Mouse (Mus musculus) c-Kit-negative CD71-positive TER-119-positive erythroid progenitor cells, embryonic 14.5 days (primary cell): ENCODE data around the gene Olfr958.

Experiments
- DNase-seq: peaks from one replicate; pipeline ENCODE4 v3.0.0-alpha.2; 2013; ENCODE audit warnings: low read depth, low spot score

The Olfr958 gene

DNA sequence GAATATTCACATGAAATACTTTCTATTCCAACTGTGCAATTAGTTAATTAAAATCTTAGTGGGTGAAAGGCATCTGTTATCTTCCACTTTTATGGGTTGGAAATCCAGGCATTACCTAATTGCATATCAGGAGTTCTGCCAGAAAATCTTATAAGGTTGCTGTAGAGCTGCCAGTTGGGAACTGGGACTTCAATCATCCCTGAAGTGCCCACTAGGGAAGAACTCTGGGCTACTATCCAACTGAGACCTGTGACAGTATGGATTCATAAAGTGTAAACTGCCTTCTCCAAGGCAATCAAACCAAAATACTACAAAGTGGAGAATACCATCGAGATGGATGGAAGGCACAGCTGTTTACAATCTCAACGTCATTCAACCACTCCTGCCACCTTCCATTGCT, at the start of gene Olfr958:
Gene Olfr958, minus strand, starts transcription at position 109 of the 400 bp plus-strand sequence.
- DNase-seq: no peak

DNA sequence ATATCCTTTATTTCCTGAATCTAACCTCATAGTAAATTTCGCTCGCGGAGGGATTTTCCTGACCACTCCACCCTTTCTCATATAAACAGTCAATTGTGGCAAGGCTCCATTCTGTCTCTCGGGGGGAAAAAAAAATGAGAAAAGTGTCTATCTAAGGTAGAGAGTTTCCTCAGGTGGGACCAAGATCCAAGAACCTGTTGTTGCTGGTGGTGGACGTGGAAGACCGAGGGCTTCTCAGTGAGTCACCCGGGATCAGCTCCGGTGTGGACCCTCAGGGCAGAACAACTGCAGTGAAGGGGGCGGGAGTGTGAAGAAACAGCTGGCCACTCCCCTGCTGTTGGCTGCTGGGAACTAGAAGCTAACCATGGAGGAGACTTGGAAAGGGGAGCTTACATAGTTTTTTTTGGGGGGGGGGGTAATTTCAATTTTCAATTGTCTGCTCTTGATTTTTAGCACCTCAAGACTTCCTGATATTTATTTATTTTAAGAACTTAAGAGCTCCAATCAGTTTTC, 49.5 kb upstream of the Olfr958 start:
- no peak for DNase-seq

DNA sequence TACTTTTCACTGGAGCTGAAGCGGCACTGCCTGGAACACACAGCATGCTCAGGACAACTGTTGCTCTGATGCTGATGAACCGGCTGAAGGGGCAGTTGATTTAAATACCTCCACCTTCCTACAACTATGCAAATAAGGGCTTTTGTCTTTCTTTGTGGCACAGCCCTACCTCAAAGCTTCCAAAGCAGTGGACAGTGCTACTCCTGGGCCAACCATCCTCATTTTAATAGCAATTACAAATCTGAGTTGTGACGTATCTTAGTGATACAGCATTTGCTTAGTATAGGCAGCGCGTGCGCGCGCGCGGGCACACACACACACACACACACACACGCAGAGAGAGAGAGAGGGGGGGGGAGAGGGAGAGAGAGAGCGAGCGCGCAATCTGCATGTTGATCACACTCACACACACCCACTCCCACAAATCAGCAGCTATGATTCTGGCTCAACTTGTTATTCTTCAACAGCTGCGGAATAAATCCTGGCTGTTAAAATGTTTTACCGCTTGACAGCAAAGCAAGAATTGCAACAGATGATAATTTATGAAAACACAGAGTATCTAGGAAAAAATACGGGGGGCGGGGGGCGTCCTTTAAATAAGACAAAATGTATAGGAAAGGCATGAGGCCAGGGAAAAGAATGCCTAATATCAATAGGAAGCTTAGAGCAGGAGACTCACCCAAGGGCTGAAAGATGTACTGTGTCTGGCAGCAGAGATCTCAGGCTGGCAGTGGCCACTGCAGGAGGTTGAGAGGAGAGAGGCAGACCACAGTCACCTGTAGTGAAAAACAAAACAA, 48.9 kb upstream of the Olfr958 start:
- no peak for DNase-seq

DNA sequence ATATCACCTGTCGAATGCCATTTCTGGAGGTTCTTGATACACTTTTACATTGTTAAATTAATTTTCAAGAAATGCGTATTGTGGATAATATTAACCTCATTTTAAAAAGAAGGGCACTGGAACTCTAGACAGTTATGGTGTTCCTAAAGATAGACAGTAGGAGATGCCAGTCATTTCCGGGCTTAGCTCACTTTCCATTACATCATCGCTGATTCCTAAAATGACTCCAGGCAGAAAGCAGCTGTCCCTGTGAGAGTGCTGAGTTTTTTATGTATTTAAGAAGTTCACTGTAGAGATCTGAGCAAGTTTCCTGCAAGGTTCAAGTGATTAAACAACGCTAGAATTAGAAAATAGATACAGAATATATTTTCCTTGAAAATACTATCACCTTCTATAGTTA, 23.2 kb upstream of the Olfr958 start:
- no peak for DNase-seq

DNA sequence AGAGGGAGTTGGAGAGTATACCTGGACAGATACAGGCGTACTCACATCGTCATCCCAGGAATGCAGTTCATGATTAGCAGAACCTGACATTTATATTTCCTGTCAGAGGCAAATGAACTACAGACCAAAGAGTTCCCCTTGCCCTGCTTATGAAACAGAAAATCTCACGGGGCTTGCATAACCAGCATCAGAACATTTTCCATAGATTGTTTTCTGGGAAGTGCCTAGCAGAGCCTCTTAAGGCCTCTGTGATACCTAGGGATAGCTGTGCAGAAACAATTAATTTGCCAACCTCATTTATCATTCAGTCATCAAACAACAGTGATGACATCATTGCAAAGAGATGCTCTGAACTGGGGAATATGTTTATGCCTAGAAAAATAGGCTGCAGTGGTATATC, 21.6 kb upstream of the Olfr958 start, which contains the start of gene Olfr959:
Gene Olfr959, minus strand, starts transcription at position 101 of the 400 bp plus-strand sequence.
- DNase-seq: no peak

DNA sequence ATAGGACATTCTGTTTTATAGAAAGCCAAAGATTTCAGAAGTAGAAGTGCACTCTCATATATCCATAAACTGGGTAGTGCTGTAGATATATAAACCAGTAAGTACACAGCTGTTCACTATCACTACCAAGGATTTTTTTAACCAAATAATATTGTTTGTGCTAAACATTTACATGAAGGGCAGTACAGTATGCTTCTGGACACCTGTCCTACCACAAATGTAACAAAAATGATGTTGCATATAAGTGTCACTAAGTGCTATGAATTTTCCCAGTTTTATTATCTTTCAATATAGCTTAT, 4.4 kb upstream of the Olfr958 start:
- DNase-seq: no peak

DNA sequence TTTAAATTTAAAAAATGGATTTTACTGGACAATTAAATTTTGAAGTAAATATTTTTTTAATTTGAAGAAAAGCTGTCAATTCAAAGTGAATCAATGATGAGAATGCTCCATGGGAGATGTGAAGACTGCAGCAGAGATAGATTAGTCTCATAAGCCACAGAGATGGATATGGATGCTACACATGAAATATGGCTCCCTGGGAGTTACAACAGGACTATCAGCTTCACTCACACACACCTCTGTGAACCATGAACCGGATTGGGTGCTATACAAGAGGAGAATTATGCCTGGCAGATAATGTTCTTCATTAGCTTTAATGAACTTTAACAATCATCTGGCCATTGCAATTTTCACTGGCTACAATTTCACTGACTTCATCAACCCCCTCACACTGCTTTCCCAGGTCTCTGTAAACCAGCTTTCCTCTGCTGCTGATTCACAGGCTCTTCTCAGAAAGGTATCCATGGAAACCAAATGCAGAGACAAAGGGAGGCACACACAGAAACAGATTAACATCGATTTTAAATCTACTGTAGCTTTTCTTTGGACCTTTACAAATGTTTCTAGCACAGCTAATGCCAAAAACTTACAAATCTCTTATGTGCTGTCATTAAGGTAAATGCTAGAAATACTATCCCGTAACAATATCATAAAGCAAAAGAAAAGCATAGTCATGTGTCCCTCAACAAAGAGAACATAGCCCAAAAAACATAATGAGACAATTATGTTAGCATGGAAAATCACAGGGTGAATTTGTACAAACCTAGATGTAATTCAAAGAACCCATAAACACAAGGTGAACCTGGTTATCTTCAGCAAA, 3.9 kb upstream of the Olfr958 start:
- no peak for DNase-seq

DNA sequence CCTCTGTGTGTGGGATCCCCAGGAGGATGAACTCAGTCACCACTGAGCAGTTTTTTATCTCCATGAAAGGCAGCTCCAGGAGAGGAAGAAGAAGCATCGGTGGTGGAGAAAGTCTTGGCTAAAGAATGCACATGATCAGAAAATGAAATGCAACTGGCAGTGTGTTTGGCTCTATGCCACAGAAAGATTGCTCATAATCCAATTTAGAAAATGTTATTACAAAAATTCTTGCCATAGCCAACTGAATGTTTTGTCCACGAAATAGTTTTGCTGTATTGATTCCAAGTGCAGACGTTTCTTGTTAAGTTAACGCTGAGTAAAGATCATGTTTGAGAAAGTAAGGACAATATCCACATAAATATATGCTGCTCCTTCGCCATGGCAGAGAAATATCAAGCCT, 3.0 kb downstream of the Olfr958 start:
- DNase-seq: no peak

DNA sequence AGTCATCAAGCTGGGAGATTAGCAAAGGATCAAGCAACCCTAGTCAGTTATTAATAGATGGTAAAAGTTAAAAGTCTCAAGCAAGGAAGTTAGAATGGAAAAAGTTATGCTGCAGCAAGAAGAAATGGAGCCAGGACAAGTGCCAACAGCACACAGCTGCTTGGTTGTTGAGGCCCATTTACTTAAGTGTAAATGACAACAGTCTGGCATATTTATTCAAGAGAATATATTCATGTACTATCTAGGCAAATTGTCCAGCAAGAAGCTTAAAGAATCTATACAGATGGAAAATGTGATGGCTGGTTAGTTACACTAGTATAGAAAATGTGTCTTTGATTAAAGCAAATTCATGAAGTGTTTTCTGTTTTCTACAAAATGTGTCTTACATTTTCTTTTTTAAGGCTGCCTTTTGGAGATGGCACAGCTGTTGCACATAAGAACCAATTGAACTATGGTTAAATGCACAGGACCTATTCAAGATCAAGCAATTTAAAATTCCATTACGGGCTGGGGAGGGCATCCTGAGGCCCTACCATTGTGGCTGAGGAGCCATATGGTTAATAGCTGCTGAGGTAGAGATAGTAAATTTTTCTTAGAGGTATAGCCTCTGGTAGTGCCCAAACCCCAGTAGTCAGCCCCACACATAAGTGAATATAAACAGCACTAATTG, 30.1 kb downstream of the Olfr958 start:
- DNase-seq: no peak

DNA sequence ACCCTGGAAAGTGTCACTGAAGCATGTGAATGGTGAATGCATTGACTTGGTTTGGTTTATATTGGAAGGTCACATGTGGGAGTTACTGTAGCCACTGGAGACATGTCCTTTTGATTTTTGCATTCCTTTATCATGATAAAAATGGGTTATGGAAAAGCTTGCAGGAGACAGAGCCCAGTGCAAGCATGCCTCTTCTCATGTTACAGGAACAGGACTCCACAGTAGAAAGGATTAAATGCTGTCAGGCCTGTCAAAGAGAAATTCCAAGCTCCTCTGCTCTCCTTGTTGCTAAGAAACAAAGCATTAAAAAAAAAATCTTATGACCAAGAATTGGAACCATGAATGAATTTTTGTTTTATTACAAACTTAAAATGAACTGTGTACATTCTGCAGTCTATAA, 35.3 kb downstream of the Olfr958 start:
- no peak for DNase-seq

DNA sequence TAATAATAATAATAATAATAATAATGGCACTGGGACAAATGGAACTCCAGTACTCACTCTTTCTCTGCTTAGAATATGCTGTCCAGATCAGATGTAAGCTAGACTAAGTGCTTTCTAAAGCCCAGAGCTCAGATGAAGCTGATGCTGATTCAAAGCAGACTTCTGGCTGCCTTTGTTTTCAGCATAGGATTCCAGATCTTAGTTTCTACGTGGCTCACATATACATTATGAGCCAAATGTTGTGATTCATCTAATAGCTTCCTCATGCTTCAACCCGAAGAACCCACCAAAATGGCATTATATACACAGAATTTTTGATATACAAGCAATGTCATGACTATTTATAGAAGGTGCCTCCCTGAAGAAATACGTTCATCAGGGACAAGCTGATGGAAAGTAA, 38.3 kb downstream of the Olfr958 start, which contains the start of gene Olfr957:
Gene Olfr957, minus strand, starts transcription at position 279 of the 400 bp plus-strand sequence.
- no peak for DNase-seq

DNA sequence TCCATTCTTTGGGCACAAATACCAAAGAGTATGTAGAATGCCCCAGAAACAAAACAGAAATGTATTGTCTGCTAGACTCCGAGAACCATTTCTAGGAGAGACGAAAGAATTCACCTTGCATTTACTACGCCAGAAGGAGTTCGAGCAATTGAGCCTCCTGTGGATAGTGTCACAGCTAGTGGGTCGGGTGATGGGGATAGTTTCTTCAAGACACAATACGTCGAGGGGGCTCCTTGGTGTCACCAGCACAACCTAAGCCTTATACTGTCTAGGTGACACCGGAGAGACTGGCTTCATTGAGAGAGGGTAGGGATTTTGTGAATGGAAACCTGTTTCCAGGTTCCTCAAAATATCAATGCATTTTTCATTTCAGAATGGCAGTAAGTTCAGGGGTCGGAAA, 44.4 kb downstream of the Olfr958 start:
- DNase-seq: no peak

DNA sequence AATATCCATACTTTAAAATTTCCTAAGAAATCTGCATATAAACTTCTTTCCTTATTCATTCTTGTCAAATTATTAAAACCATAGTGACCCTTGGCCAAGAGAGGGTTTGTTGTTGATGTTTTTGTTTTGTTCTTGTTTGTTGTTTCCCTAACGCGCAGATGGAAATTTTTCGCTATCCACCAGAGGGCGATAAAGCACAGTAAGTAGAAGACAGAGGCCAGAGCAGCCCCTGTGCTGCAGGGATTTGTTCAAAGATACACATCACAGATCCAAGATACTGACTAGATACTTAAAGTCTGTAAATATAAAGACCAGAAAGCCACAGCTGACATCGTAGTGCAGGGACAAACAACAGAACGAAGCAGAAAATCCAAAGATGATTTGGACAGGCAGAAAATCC, 44.9 kb downstream of the Olfr958 start:
- DNase-seq: no peak
